Mouse (Mus musculus) ovary, postnatal 10 days (tissue): ENCODE data around the gene Wnt5b.
A peak's percentile ranks its signal among the peaks of the same experiment; 100 is the strongest.

Source experiments
- DNase-seq: peaks from one replicate; pipeline ENCODE4 v3.0.0; 2022; ENCODE audit warnings: low spot score

Gene Wnt5b

DNA sequence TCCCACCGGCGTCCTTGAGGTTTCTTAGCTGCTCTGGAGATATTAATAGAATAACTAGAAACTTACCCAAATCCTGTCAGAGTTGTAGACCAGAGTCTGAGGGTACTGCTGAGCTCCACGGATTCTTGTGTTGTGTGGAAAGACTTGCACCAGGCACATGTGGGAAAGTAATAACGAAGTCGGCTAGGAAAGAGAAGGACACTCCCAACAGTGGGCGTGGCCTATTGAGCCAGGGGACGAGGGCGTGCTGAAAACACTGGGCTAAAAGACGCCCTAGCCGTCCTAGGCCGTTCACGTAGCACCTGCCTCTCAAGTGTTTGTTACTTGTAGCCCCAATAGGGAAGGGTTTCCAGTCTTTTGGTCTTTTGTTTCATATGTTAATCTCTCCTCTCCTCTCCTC, 126.8 kb downstream of the Wnt5b start, which contains the start of gene Adipor2:
Adipor2 (minus strand) TSS at position 351 of the 400 bp plus-strand sequence.
- DNase-seq, result no peak

- no peak for DNase-seq
Measured at GRCm38 (mm10) chr6:119416643-119417042, 127.5 kb downstream of the Wnt5b start.

DNA sequence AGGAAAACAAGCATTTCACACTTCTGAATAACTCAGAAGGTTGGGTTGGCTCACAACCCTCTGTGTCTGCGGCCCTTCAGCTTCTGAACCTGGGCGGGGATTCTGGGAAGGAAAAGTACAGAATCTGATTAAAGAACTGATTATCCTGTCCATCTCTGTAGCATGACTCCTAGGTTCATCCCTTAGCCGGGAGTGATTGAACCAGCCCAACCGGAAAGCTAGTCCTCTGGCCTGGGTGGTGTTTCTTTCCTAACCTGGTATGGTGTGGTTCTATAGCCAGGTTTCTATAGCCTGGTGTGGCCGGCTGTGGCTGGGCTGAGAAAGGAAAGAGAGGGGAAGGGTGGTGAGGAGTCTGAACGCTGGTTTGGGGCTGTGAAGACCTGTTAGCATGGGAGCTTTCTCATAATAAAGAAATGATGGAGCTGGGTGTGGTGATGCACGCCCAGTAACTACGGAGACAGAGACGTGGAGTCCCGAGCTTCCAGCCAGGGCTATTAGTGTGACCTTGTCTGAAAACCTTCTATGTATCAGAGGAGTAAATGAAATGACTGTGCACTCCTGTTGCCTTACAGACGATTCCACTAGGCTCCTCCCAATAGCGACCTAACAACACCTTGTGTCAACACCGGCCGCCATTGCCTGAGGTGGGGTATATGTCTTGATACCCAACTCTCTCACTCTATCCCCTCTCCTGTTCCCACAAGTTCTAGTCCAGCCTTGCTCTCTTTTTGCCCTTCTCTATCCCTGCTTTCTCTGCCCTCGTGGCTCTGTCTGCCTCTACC, 129.7 kb downstream of the Wnt5b start:
- no peak for DNase-seq

GRCm38 (mm10) chr6:119412588-119412987, 131.6 kb downstream of the Wnt5b start:
- DNase-seq, result no peak

- no peak for DNase-seq
Measured at GRCm38 (mm10) chr6:119411511-119411910, 132.6 kb downstream of the Wnt5b start.

GRCm38 (mm10) chr6:119409766-119410165, 134.4 kb downstream of the Wnt5b start:
- no peak for DNase-seq

- no peak for DNase-seq
Measured at GRCm38 (mm10) chr6:119408582-119408981, 135.6 kb downstream of the Wnt5b start.

- DNase-seq, result no peak
Measured at GRCm38 (mm10) chr6:119407818-119408217, 136.3 kb downstream of the Wnt5b start.

DNA sequence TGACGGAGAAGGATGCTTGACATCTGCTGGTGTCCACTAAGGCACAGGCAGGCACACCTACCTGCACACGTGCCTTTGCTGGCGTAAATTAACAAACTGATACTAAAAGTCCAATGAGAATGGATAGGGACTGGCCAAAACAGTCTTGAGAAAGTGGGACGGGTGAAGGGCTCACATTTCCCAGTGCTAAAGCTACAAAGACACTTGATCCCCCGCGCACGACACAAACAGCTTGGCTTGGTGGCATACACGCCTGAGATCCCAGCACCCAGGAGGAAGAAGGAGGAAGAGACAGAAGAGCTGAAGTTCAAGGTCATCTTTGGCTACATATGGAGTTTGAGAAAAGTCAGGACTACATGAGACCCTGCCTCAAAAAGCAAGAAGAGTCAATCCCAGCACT, 137.6 kb downstream of the Wnt5b start:
- no peak for DNase-seq

DNA sequence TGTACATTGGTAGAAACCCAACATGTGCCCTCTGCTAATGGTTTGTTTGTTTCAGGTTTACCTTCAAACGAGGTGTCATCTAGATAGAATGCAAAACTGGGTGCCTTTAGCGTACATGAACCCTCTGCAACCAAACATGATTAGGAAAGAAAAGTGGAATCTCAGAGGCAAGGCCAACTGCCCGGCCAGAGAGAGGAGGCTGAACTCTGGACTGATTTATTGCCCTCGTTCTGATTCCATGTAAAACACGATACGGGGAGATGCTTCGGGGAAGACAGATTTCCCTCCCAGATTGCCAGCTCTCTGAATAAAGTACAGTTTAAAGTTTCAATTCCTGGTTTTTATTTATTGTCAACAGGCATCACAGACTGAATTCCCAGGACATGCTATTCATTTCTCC, 138.8 kb downstream of the Wnt5b start:
- no peak for DNase-seq

GRCm38 (mm10) chr6:119404854-119405253, 139.3 kb downstream of the Wnt5b start:
- no peak for DNase-seq

- no peak for DNase-seq
Measured at GRCm38 (mm10) chr6:119402976-119403375, 141.2 kb downstream of the Wnt5b start.

DNA sequence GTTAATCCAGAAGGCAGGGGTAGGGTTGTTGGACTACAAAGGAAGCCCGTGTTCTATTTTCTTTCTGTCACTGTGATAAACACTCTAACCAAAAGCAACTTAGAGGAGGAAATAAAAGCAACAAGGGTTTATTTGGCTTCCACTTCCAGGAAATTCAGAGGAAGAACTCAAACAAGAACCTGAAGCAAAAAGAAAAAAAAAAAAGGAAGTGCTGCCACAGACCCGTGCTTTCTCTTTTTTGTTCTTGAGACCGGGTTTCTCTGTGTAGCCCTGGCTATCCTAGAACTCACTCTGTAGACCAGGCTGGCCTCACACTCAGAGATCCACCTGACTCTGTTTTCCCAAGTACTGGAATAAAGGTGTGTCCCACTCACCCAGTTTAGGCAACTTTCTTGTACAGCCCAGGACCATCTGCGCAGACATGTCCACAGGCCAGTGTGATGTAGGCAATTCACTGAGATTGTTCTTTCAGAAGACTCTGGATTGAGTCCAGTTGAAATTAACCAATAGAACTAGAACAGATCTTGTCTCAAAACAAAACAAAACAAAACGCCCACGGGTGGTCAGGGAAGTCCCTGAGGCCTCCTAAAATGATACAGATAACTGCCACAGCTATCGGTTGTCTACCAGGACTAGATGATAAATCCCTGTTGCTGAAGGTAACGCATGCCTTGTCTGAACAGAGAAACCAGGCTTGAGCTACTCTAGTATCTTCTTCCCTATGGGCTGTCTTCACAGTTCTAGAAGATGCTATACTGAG, 142.4 kb downstream of the Wnt5b start:
- DNase-seq, result no peak

DNA sequence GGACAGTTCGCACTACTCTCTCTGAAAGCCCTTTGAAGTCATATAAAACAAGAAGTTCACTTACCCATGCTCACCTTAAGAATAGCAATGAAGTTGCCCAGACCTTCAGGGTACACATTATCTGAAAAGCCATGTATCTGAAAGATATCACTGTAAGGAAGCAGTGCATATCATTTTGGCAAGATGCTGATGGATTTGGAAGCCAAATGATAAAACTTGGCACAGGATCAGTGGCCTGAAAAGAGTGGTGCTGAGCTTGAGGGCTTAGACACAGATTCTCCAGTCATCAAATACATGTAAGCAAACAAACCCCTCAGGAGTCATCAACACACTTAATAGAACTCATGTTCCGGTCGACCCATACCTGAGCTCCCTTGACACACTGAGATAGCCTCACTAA, 143.5 kb downstream of the Wnt5b start:
- no peak for DNase-seq

GRCm38 (mm10) chr6:119399371-119399770, 144.8 kb downstream of the Wnt5b start:
- DNase-seq, result no peak

GRCm38 (mm10) chr6:119396309-119396634, 147.9 kb downstream of the Wnt5b start:
- no peak for DNase-seq

- DNase-seq, result no peak
Measured at GRCm38 (mm10) chr6:119395421-119396308, 148.5 kb downstream of the Wnt5b start.

GRCm38 (mm10) chr6:119392836-119393235, 151.3 kb downstream of the Wnt5b start:
- no peak for DNase-seq

- DNase-seq, result no peak
Measured at GRCm38 (mm10) chr6:119390728-119391127, 153.4 kb downstream of the Wnt5b start.

DNA sequence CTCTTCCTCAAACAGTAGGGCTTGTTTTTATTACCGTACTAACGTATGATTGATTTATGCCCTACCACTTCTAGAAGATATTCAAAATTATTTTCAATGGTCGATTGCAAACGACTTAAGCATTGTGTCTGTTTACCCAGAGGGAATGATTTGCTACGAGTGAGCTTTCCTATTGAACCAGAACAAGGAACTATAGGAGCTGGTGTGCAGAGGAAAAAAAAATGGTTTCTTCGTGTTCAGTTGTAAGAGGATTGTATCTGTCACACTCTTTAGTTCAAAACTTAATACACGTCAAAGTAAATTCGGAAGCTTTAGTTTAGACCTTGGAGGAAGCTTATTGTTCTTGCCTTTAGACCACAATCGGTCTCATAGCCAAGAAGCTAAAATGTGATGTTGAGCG, 155.1 kb downstream of the Wnt5b start:
- no peak for DNase-seq

- peak; percentile 83 for DNase-seq
Measured at GRCm38 (mm10) chr6:119388650-119389012, 155.5 kb downstream of the Wnt5b start.

DNA sequence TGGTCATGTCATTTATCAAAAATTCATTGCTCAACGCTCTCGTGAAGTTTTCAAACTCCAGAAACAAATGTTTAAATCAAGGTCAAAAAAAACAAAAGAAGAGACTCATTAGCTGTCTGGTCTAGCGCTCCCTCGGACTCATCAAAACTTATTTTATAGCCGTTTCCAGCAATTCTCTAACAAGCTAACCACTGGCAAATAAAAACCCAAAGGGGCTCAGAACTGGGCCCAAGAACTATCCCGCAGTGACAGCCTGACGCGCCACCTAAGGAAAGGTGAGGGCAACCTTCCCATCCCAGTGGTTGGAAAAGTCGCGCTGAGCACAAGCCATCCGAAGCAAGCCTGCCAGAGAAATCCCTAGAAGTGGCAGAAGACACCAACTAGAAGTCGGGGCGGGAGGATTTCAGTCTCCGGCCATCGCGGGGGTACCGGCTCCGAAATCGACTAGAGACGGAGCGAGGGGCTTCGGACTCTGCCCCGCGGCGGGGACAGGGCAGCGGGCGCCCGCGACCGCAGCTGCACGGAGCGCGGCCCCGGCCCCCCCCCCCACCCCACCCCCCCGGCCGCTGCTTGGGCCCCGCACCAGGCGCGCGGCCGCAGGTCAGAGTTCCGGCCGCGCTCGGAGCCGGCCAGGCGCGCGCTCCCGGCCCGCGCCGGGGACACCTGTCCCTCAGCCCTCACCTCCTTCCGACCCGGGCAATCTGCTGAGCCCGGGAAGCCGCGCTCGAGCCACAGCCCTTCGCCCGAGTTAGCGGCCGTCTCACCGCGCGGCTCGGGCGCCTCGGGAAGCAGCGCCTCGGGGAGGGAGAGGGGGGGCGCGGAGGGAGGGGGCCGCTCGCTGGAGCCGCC, 156.1 kb downstream of the Wnt5b start:
- peak; percentile 15 for DNase-seq
